Mouse (Mus musculus) ovary, adult 18-20 months (tissue): Measurements from ENCODE around the gene Myo3b.
A peak's percentile ranks its signal among the peaks of the same experiment; 100 is the strongest.
"Not testable (repeated sequence)": the region's sequence is repeated elsewhere in the genome, so short reads cannot be mapped to it uniquely, and the experiment has no call there.

Experiments used
- DNase-seq: peaks from one replicate; pipeline ENCODE4 v3.0.0; 2022; ENCODE audit warnings: low spot score, mixed read lengths

The Myo3b gene

GRCm38 (mm10) chr2:70195418-70196248, 156.7 kb downstream of the Myo3b start:
- no peak for DNase-seq

GRCm38 (mm10) chr2:70201796-70202555, 163.1 kb downstream of the Myo3b start:
- DNase-seq, result no peak

GRCm38 (mm10) chr2:70202578-70203167, 163.7 kb downstream of the Myo3b start:
- DNase-seq, result no peak

GRCm38 (mm10) chr2:70208411-70208810, 169.5 kb downstream of the Myo3b start:
- DNase-seq, result no peak

- DNase-seq, result no peak
Measured at GRCm38 (mm10) chr2:70209790-70210189, 170.9 kb downstream of the Myo3b start.

GRCm38 (mm10) chr2:70210427-70211332, 171.8 kb downstream of the Myo3b start:
- no peak for DNase-seq

- DNase-seq, result peak; percentile 4
Measured at GRCm38 (mm10) chr2:70214401-70214800, 175.5 kb downstream of the Myo3b start.

GRCm38 (mm10) chr2:70217800-70218199, 178.9 kb downstream of the Myo3b start:
- no peak for DNase-seq

GRCm38 (mm10) chr2:70218469-70218868, 179.5 kb downstream of the Myo3b start:
- DNase-seq, result no peak

- DNase-seq, result no peak
Measured at GRCm38 (mm10) chr2:70226679-70227078, 187.8 kb downstream of the Myo3b start.

GRCm38 (mm10) chr2:70234450-70234849, 195.5 kb downstream of the Myo3b start:
- not testable (repeated sequence) for DNase-seq

- no peak for DNase-seq
Measured at GRCm38 (mm10) chr2:70245981-70246380, 207.1 kb downstream of the Myo3b start.

- no peak for DNase-seq
Measured at GRCm38 (mm10) chr2:70248616-70249015, 209.7 kb downstream of the Myo3b start.

- no peak for DNase-seq
Measured at GRCm38 (mm10) chr2:70249872-70250271, 210.9 kb downstream of the Myo3b start.

- DNase-seq, result no peak
Measured at GRCm38 (mm10) chr2:70251256-70251655, 212.3 kb downstream of the Myo3b start.

- DNase-seq, result no peak
Measured at GRCm38 (mm10) chr2:70259357-70260000, 220.6 kb downstream of the Myo3b start.

- DNase-seq, result no peak
Measured at GRCm38 (mm10) chr2:70260646-70261195, 221.8 kb downstream of the Myo3b start.

- DNase-seq, result no peak
Measured at GRCm38 (mm10) chr2:70261703-70262564, 223.0 kb downstream of the Myo3b start.

- DNase-seq, result no peak
Measured at GRCm38 (mm10) chr2:70262565-70263082, 223.7 kb downstream of the Myo3b start.
